Mouse (Mus musculus) hindbrain, embryonic 16.5 days (tissue): Measurements from ENCODE around the gene Scp2. TPM values are rescaled to one million over a fixed set of nuclear protein-coding genes. Genes with fewer than 3 reads are reported as not detected.
A peak's percentile ranks its signal among the peaks of the same experiment; 100 is the strongest.

Experiments used
- ATAC-seq: fragments of 200-750 bp; cut with Nextera tagmentation; 2 replicates; pipeline ENCODE4 v1.8.0; 2017; ENCODE audit warnings: moderate TSS enrichment, moderate library complexity
- H3K27ac ChIP-seq: fragments of 300-500 bp; sonication (generic); 2 replicates; pipeline ENCODE4 v1.5.1; 2014; ENCODE audit warnings: low read depth, mild to moderate bottlenecking, control low read depth, low read length, moderate library complexity
- H3K27me3 ChIP-seq: fragments of 300-500 bp; sonication (generic); replicated peaks from 2 replicates; pipeline ENCODE4 v1.6.1; 2014; ENCODE audit warnings: low read length; ENCODE audit not compliant: control insufficient read depth, insufficient read depth
- H3K36me3 ChIP-seq: fragments of 300-500 bp; sonication (generic); 2 replicates; pipeline ENCODE4 v1.6.1; 2014; ENCODE audit warnings: mild to moderate bottlenecking, low read length, moderate library complexity, mixed read lengths; ENCODE audit not compliant: control insufficient read depth, insufficient read depth
- H3K4me1 ChIP-seq: fragments of 300-500 bp; sonication (generic); 2 replicates; pipeline ENCODE4 v1.6.1; 2014; ENCODE audit warnings: low read depth, low read length; ENCODE audit not compliant: control insufficient read depth, insufficient read depth
- H3K4me2 ChIP-seq: fragments of 300-500 bp; sonication (generic); 2 replicates; pipeline ENCODE4 v1.6.1; 2014; ENCODE audit warnings: mild to moderate bottlenecking, low read length, control low read depth, moderate library complexity
- H3K4me3 ChIP-seq: fragments of 300-500 bp; sonication (generic); 2 replicates; pipeline ENCODE4 v1.5.1; 2014; ENCODE audit warnings: mild to moderate bottlenecking, low read length, control low read depth, moderate library complexity
- H3K9ac ChIP-seq: fragments of 300-500 bp; sonication (generic); 2 replicates; pipeline ENCODE4 v1.6.1; 2014; ENCODE audit warnings: low read depth, mild to moderate bottlenecking, control low read depth, low read length, moderate library complexity
- H3K9me3 ChIP-seq: fragments of 300-500 bp; sonication (generic); 2 replicates; pipeline ENCODE4 v1.6.1; 2014; ENCODE audit warnings: mild to moderate bottlenecking, low read length, moderate library complexity; ENCODE audit not compliant: control insufficient read depth
- WGBS: fragments of 180-500 bp; shearing (Covaris S2); extraction: QIAGEN DNeasy Blood & Tissue Kit; methylation state at CpG from one replicate; pipeline ENCODE4 v1.1.7; 2014; 5-methylcytosine and 5-hydroxymethylcytosine counted together
- polyA plus RNA-seq: library from polyadenylated mRNA; unstranded; fragments of >200 nt; fragmentation: Nextera tagmentation; extraction: Ambion mirVana; gene quantifications from 2 replicates; pipeline ENCODE4 v1.2.1, GENCODE M21; 2015

Gene Scp2
- polyA plus RNA-seq, 1 experiment from 2014 or later: 220 TPM

- Histone ChIP-seq H3K9ac (peak overlapping the region; percentile 62), H3K4me3 (peak overlapping the region; percentile 56), H3K4me2 (peak overlapping the region; percentile 89), H3K36me3 (0 out of 2 replicates have a peak, but pooled peaks cover 2% of the 10 kb centered on the region), H3K4me1 (peaks cover 12% of the 10 kb centered on the region), H3K9me3 (no peaks in the 10 kb centered on the region), H3K27ac (0 out of 2 replicates have a peak overlapping the region, but pooled peaks have one; percentile 48), H3K27me3 (no peaks in the 10 kb centered on the region)
- WGBS: 2% methylated on average over 26 of the region's 26 CpGs
- peak; percentile 99 for ATAC-seq
These were observed 73.4 kb downstream of the Scp2 start for GRCm38 (mm10) chr4:108071235-108071901.

- Histone ChIP-seq H3K36me3 (peaks cover 5% of the 10 kb centered on the region; the same call in 1 of the 2 replicates), H3K4me2 (peak overlapping the region; percentile 89), H3K27me3 (no peaks in the 10 kb centered on the region), H3K4me1 (peaks cover 12% of the 10 kb centered on the region), H3K9ac (peak overlapping the region; percentile 62), H3K27ac (peak overlapping the region; percentile 55; the same call in 1 of the 2 replicates), H3K9me3 (no peaks in the 10 kb centered on the region), H3K4me3 (peak overlapping the region; percentile 56)
- ATAC-seq: no peak
- WGBS: 10% methylated on average over 8 of the region's 8 CpGs
These were observed 74.1 kb downstream of the Scp2 start for GRCm38 (mm10) chr4:108070723-108071122.

DNA sequence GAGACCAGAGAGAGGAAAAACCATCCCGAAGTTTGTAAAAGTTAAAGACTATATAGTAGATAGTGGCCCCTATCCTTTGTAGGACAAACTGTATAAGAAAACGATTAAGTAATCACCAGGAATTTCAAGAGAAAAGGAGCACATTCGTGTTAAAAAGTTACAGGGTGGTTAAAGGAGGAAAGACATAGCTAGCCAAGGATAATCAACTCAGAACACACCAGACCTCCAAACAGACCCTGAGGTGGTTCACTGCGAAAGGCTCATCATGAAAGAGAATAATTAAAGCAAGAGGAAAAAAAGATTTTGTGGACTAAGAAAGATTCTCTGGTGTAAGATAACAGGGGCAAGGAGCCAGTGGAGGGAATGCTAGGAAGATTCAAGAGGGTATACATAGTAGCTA is 74.5 kb downstream of the Scp2 start:
- Histone ChIP-seq H3K27ac (no peak overlapping the region), H3K36me3 (peaks cover 5% of the 10 kb centered on the region; the same call in 1 of the 2 replicates)
- ATAC-seq: no peak

DNA sequence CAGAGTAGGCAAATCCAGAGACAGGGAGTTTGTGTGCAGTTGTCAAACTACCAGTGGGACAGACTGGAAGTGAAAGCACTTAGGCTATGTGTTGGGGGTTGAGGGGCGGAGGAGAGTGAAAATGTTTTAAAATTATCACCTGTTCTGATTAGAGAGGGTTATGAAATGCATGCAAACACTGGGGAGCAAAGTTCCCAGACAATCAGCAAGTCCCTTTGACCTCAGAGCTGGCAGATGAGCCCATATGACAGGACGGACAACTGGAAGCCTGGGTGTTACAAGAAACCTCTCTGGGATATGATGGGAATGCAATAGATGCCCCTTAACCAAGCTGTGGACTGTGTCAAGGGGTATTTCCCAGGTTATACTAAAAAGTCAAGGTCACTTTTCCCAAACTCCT is 76.7 kb downstream of the Scp2 start:
- Histone ChIP-seq H3K27me3 (no peaks in the 10 kb centered on the region), H3K9me3 (no peaks in the 10 kb centered on the region), H3K4me1 (peaks cover 12% of the 10 kb centered on the region), H3K27ac (no peak overlapping the region), H3K4me3 (no peak overlapping the region), H3K36me3 (peaks cover 7% of the 10 kb centered on the region; the same call in 1 of the 2 replicates), H3K9ac (no peak overlapping the region), H3K4me2 (no peak overlapping the region)
- ATAC-seq: no peak
- 92% methylated on average over 2 of the region's 2 CpGs for WGBS

More for the DNA sequence above, 74.5 kb downstream of the Scp2 start:
- WGBS: 73% methylated on average over 4 of the region's 4 CpGs
- Histone ChIP-seq H3K9ac (peak overlapping the region; percentile 62), H3K9me3 (no peaks in the 10 kb centered on the region), H3K27me3 (no peaks in the 10 kb centered on the region), H3K4me3 (peak overlapping the region; percentile 56), H3K4me2 (peak overlapping the region; percentile 89), H3K4me1 (peaks cover 12% of the 10 kb centered on the region)

DNA sequence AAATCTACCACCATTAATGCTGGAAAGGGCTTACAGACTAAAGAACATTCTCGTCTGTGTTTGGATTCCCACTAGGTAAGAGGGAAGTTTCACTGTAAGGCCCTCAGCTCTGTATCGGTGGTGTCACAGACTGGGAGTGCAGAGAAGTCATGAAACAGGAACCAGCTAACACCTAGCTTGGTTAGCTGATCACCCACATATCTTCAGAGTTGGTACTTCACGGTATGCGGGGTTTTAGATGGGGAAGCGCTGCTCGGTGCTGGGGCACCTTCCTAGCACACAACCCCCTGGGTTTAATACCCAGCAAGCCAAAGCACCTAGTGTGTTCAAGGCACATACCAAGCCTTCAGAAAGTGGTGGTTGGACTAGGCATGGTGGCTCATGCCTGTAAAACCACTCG is 77.5 kb downstream of the Scp2 start:
- WGBS: 93% methylated on average over 7 of the region's 7 CpGs
- no peak for ATAC-seq
- Histone ChIP-seq H3K4me2 (no peak overlapping the region), H3K27me3 (no peaks in the 10 kb centered on the region), H3K9me3 (no peaks in the 10 kb centered on the region), H3K27ac (no peak overlapping the region), H3K9ac (no peak overlapping the region), H3K4me3 (no peak overlapping the region), H3K4me1 (peaks cover 12% of the 10 kb centered on the region), H3K36me3 (peaks cover 11% of the 10 kb centered on the region)

DNA sequence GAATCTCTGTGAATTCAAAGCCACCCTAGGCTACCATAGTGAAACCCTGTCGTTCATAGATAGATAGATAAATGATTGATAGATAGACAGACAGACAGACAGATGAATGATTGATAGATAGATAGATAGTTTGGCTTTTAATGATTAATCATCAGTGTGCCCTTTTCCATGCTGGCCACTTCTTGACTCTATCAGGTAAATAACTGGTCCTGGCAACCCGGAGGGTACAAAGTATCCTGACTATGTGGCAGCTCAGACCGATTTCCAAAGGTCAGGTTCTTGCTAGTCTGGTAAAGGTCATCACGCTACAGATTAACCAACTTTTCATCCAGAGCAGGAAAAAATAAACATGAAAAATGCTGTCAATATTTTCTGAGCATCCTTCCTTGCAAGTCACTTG is 78.2 kb downstream of the Scp2 start:
- ATAC-seq: no peak
- no peak overlapping the region for H3K4me3 ChIP-seq
- WGBS: 93% methylated on average over 4 of the region's 4 CpGs

DNA sequence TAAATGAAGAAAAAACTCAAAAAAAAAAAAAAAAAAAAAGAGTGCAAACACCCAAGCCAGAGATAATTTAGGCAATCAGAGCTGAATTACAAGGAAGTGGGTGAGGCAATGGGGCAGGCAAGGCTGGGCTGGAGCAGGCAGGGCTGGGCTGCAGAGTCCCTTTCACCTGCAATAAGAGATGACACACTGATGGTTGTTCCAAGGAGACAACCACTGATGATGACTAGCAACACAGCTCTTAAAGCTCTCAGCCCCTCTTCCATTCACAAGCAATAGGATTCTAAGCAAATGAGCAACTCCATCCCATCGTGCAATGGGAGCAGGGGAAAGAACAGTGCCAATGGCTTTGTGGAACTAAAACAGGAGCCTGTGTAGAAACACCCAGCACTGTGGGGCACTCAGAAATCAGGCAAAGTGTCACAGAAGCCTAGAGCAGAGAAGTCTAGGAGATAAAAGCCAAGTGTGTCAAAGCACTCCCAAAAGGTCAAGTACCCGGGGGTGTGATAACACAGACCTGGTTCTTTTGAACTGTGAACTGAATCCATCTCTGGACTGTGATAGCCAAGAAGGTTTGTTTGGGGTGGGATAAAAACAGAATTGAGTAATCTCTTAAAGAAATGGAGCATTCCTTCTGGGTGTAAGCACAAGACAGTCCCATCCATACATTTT is 79.5 kb downstream of the Scp2 start:
- no peak for ATAC-seq
- no peak overlapping the region for H3K4me3 ChIP-seq
- no peak overlapping the region for H3K27ac ChIP-seq
- WGBS: 93% methylated on average over 2 of the region's 2 CpGs
- H3K4me2 ChIP-seq: no peak overlapping the region
- no peaks in the 10 kb centered on the region for H3K9me3 ChIP-seq
- no peaks in the 10 kb centered on the region for H3K27me3 ChIP-seq
- peaks cover 8% of the 10 kb centered on the region for H3K4me1 ChIP-seq
- no peak overlapping the region for H3K9ac ChIP-seq
- H3K36me3 ChIP-seq: peaks cover 12% of the 10 kb centered on the region

More for the DNA sequence above, 78.2 kb downstream of the Scp2 start:
- H3K9ac ChIP-seq: no peak overlapping the region
- H3K4me1 ChIP-seq: peaks cover 12% of the 10 kb centered on the region
- H3K9me3 ChIP-seq: no peaks in the 10 kb centered on the region
- H3K27ac ChIP-seq: no peak overlapping the region
- no peaks in the 10 kb centered on the region for H3K27me3 ChIP-seq
- peaks cover 12% of the 10 kb centered on the region for H3K36me3 ChIP-seq
- no peak overlapping the region for H3K4me2 ChIP-seq

DNA sequence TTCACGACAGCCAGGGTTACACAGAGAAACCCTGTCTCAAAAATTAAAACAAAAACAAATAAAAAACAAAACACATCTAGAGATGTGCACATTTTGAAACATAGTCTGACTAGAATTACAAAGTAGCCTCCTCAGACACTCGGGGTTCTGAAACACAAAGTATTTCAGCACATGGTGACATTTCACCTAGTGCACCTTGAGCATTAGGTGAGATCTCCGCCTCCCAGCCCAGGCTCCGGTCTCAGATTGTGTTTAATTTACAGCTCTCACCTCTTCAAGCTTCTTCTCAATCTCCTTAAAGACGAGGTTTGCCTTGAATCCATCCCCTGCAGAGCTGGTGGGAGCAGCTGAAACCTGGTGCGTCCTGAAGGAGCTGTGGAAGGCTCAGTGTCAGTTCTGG is 81.2 kb downstream of the Scp2 start:
- no peak overlapping the region for H3K4me3 ChIP-seq
- H3K9me3 ChIP-seq: no peaks in the 10 kb centered on the region
- H3K27ac ChIP-seq: no peak overlapping the region
- H3K36me3 ChIP-seq: peaks cover 12% of the 10 kb centered on the region
- WGBS: 92% methylated on average over 6 of the region's 6 CpGs
- H3K4me2 ChIP-seq: no peak overlapping the region
- H3K4me1 ChIP-seq: no peaks in the 10 kb centered on the region
- no peaks in the 10 kb centered on the region for H3K27me3 ChIP-seq
- ATAC-seq: no peak
- no peak overlapping the region for H3K9ac ChIP-seq

GRCm38 (mm10) chr4:108062524-108062923 is 82.3 kb downstream of the Scp2 start:
- no peak overlapping the region for H3K4me3 ChIP-seq
- H3K4me1 ChIP-seq: no peaks in the 10 kb centered on the region
- no peak overlapping the region for H3K4me2 ChIP-seq
- no peaks in the 10 kb centered on the region for H3K27me3 ChIP-seq
- H3K36me3 ChIP-seq: peaks cover 9% of the 10 kb centered on the region
- WGBS: 93% methylated on average over 5 of the region's 5 CpGs
- no peak overlapping the region for H3K9ac ChIP-seq
- no peaks in the 10 kb centered on the region for H3K9me3 ChIP-seq
- H3K27ac ChIP-seq: no peak overlapping the region
- no peak for ATAC-seq
